Mouse (Mus musculus) bone marrow, adult 2 months (tissue): ENCODE data around the gene Nfe2l1.
A peak's percentile ranks its signal among the peaks of the same experiment; 100 is the strongest.

Experiments
- CTCF ChIP-seq: fragments of 200-500 bp; IDR thresholded peaks from 2 replicates; pipeline ENCODE4 v1.5.1; 2011; ENCODE audit warnings: low read length, control low read depth; ENCODE audit not compliant: control insufficient read depth, insufficient read depth
- POLR2A ChIP-seq: fragments of 200-500 bp; IDR thresholded peaks from 2 replicates; pipeline ENCODE4 v1.6.1; 2011; ENCODE audit warnings: low read depth, mild to moderate bottlenecking, control low read depth, low read length, borderline replicate concordance; ENCODE audit not compliant: control insufficient read depth

- TF ChIP-seq CTCF (peak; percentile 58; the same call in 1 of the 2 replicates), POLR2A (peak; percentile 94)
Observed at GRCm38 (mm10) chr11:96776968-96777962, 52.5 kb downstream of the Nfe2l1 start, which contains the start of gene Snx11.
